Mouse (Mus musculus): ENCODE results near the gene Cryge.
A peak's percentile ranks its signal among the peaks of the same experiment; 100 is the strongest.

The Cryge gene

GRCm38 (mm10) chr1:65043433-65043832 is 7.5 kb downstream of the Cryge start:
- no peak for DNase-seq (ENCODE audit: low read depth, low spot score)
- H3K36me3 ChIP-seq (ENCODE audit: control insufficient read depth, insufficient read depth, low read length, poor library complexity, severe bottlenecking) = no peaks in the 10 kb centered on the region
- no peaks in the 10 kb centered on the region for H3K27me3 ChIP-seq (ENCODE audit: control insufficient read depth, insufficient read depth, low read length, poor library complexity, severe bottlenecking)

GRCm38 (mm10) chr1:65041837-65042236 is 9.1 kb downstream of the Cryge start:
- no peak for DNase-seq (ENCODE audit: low read depth, low spot score)
- no peaks in the 10 kb centered on the region for H3K27me3 ChIP-seq (ENCODE audit: control insufficient read depth, insufficient read depth, low read length, poor library complexity, severe bottlenecking)

GRCm38 (mm10) chr1:65040806-65041205 is 10.1 kb downstream of the Cryge start:
- DNase-seq (ENCODE audit: low read depth, low spot score) = no peak
- Histone ChIP-seq H3K36me3 (ENCODE audit: control insufficient read depth, insufficient read depth, low read length, poor library complexity, severe bottlenecking) (no peaks in the 10 kb centered on the region), H3K27me3 (ENCODE audit: control insufficient read depth, insufficient read depth, low read length, poor library complexity, severe bottlenecking) (no peaks in the 10 kb centered on the region)

More at GRCm38 (mm10) chr1:65041837-65042236, 9.1 kb downstream of the Cryge start:
- no peaks in the 10 kb centered on the region for H3K36me3 ChIP-seq (ENCODE audit: control insufficient read depth, insufficient read depth, low read length, poor library complexity, severe bottlenecking)

GRCm38 (mm10) chr1:65039679-65040078 is 11.3 kb downstream of the Cryge start:
- H3K27me3 ChIP-seq (ENCODE audit: control insufficient read depth, insufficient read depth, low read length, poor library complexity, severe bottlenecking) = no peaks in the 10 kb centered on the region
- H3K36me3 ChIP-seq (ENCODE audit: control insufficient read depth, insufficient read depth, low read length, poor library complexity, severe bottlenecking) = no peaks in the 10 kb centered on the region
- DNase-seq (ENCODE audit: low read depth, low spot score) = no peak

GRCm38 (mm10) chr1:65037542-65037941 is 13.4 kb downstream of the Cryge start:
- no peaks in the 10 kb centered on the region for H3K27me3 ChIP-seq (ENCODE audit: control insufficient read depth, insufficient read depth, low read length, poor library complexity, severe bottlenecking)
- H3K36me3 ChIP-seq (ENCODE audit: control insufficient read depth, insufficient read depth, low read length, poor library complexity, severe bottlenecking) = no peaks in the 10 kb centered on the region
- no peak for DNase-seq (ENCODE audit: low read depth, low spot score)

- no peaks in the 10 kb centered on the region for H3K27me3 ChIP-seq (ENCODE audit: control insufficient read depth, insufficient read depth, low read length, poor library complexity, severe bottlenecking)
- H3K36me3 ChIP-seq (ENCODE audit: control insufficient read depth, insufficient read depth, low read length, poor library complexity, severe bottlenecking) = no peaks in the 10 kb centered on the region
- DNase-seq (ENCODE audit: low read depth, low spot score) = no peak
Measured at GRCm38 (mm10) chr1:65035513-65035912, 15.4 kb downstream of the Cryge start.

- DNase-seq (ENCODE audit: low read depth, low spot score) = no peak
- H3K27me3 ChIP-seq (ENCODE audit: control insufficient read depth, insufficient read depth, low read length, poor library complexity, severe bottlenecking) = no peaks in the 10 kb centered on the region
- H3K36me3 ChIP-seq (ENCODE audit: control insufficient read depth, insufficient read depth, low read length, poor library complexity, severe bottlenecking) = no peaks in the 10 kb centered on the region
Measured at GRCm38 (mm10) chr1:65032641-65033040, 18.3 kb downstream of the Cryge start, which contains the start of gene Akr1cl. Gene Akr1cl, minus strand, starts transcription at chr1:65032759.

- DNase-seq (ENCODE audit: low read depth, low spot score) = no peak
- Histone ChIP-seq H3K27me3 (ENCODE audit: control insufficient read depth, insufficient read depth, low read length, poor library complexity, severe bottlenecking) (no peaks in the 10 kb centered on the region), H3K36me3 (ENCODE audit: control insufficient read depth, insufficient read depth, low read length, poor library complexity, severe bottlenecking) (no peaks in the 10 kb centered on the region)
Measured at GRCm38 (mm10) chr1:65028206-65028605, 22.7 kb downstream of the Cryge start.

GRCm38 (mm10) chr1:65012726-65013125 is 38.2 kb downstream of the Cryge start:
- no peaks in the 10 kb centered on the region for H3K36me3 ChIP-seq (ENCODE audit: control insufficient read depth, insufficient read depth, low read length, poor library complexity, severe bottlenecking)
- H3K27me3 ChIP-seq (ENCODE audit: control insufficient read depth, insufficient read depth, low read length, poor library complexity, severe bottlenecking) = no peaks in the 10 kb centered on the region; the same call in 1 of the 2 replicates
- no peak for DNase-seq (ENCODE audit: low read depth, low spot score)

GRCm38 (mm10) chr1:65010153-65010552 is 40.8 kb downstream of the Cryge start:
- no peaks in the 10 kb centered on the region; the same call in 1 of the 2 replicates for H3K27me3 ChIP-seq (ENCODE audit: control insufficient read depth, insufficient read depth, low read length, poor library complexity, severe bottlenecking)
- H3K36me3 ChIP-seq (ENCODE audit: control insufficient read depth, insufficient read depth, low read length, poor library complexity, severe bottlenecking) = no peaks in the 10 kb centered on the region
- peak; percentile 88 for DNase-seq (ENCODE audit: low read depth, low spot score)

- no peaks in the 10 kb centered on the region for H3K27me3 ChIP-seq (ENCODE audit: control insufficient read depth, insufficient read depth, low read length, poor library complexity, severe bottlenecking)
- no peaks in the 10 kb centered on the region for H3K36me3 ChIP-seq (ENCODE audit: control insufficient read depth, insufficient read depth, low read length, poor library complexity, severe bottlenecking)
- no peak for DNase-seq (ENCODE audit: low read depth, low spot score)
Measured at GRCm38 (mm10) chr1:65005575-65005974, 45.4 kb downstream of the Cryge start.

GRCm38 (mm10) chr1:65004526-65004925 is 46.4 kb downstream of the Cryge start:
- DNase-seq (ENCODE audit: low read depth, low spot score) = no peak
- H3K27me3 ChIP-seq (ENCODE audit: control insufficient read depth, insufficient read depth, low read length, poor library complexity, severe bottlenecking) = no peaks in the 10 kb centered on the region
- no peaks in the 10 kb centered on the region for H3K36me3 ChIP-seq (ENCODE audit: control insufficient read depth, insufficient read depth, low read length, poor library complexity, severe bottlenecking)
